Mouse (Mus musculus) kidney, embryonic 16.5 days (tissue): ENCODE measurements around the gene 2810006K23Rik. TPM values are rescaled to one million over a fixed set of nuclear protein-coding genes. Genes with fewer than 3 reads are reported as not detected.

Experiments
- ATAC-seq: fragments of 200-750 bp; cut with Nextera tagmentation; 2 replicates; pipeline ENCODE4 v1.8.0; 2017; ENCODE audit warnings: moderate TSS enrichment; ENCODE audit not compliant: low FRiP score, low TSS enrichment
- H3K27ac ChIP-seq: fragments of 300-500 bp; sonication (generic); 2 replicates; pipeline ENCODE4 v1.5.1; 2014; ENCODE audit warnings: low read length
- H3K27me3 ChIP-seq: fragments of 300-500 bp; sonication (generic); 2 replicates; pipeline ENCODE4 v1.6.1; 2014; ENCODE audit warnings: low read length, control low read depth, mixed read lengths; ENCODE audit not compliant: insufficient read depth
- H3K36me3 ChIP-seq: fragments of 300-500 bp; sonication (generic); 2 replicates; pipeline ENCODE4 v1.6.1; 2014; ENCODE audit warnings: low read length, control low read depth, mixed read lengths; ENCODE audit not compliant: insufficient read depth
- H3K4me1 ChIP-seq: fragments of 300-500 bp; sonication (generic); 2 replicates; pipeline ENCODE4 v1.6.1; 2014; ENCODE audit warnings: low read length, control low read depth, mixed read lengths; ENCODE audit not compliant: insufficient read depth
- H3K4me2 ChIP-seq: fragments of 300-500 bp; sonication (generic); replicated peaks from 2 replicates; pipeline ENCODE4 v1.6.1; 2014; ENCODE audit warnings: low read depth, low read length
- H3K4me3 ChIP-seq: fragments of 300-500 bp; sonication (generic); 2 replicates; pipeline ENCODE4 v1.5.1; 2014; ENCODE audit warnings: mild to moderate bottlenecking, low read length
- H3K9ac ChIP-seq: fragments of 300-500 bp; sonication (generic); replicated peaks from 2 replicates; pipeline ENCODE4 v1.6.1; 2014; ENCODE audit warnings: low read length
- H3K9me3 ChIP-seq: fragments of 300-500 bp; sonication (generic); 2 replicates; pipeline ENCODE4 v1.6.1; 2016; ENCODE audit warnings: low read length, control low read depth
- WGBS: fragments of 180-500 bp; shearing (Covaris S2); extraction: QIAGEN DNeasy Blood & Tissue Kit; methylation state at CpG from one replicate; pipeline ENCODE4 v1.1.7; 2014; 5-methylcytosine and 5-hydroxymethylcytosine counted together
- polyA plus RNA-seq: library from polyadenylated mRNA; unstranded; fragments of >200 nt; fragmentation: Nextera tagmentation; extraction: Ambion mirVana; gene quantifications from 2 replicates; pipeline ENCODE4 v1.2.1, GENCODE M21; 2015

The 2810006K23Rik gene
- polyA plus RNA-seq, 1 experiment from 2014 or later: 18.5 TPM

- no peak overlapping the region for H3K9ac ChIP-seq
- no peak overlapping the region for H3K4me3 ChIP-seq
- H3K36me3 ChIP-seq: peaks cover 20% of the 10 kb centered on the region
- no peaks in the 10 kb centered on the region for H3K27me3 ChIP-seq
- H3K4me2 ChIP-seq: no peak overlapping the region
- no peaks in the 10 kb centered on the region for H3K4me1 ChIP-seq
- no peaks in the 10 kb centered on the region for H3K9me3 ChIP-seq
- 63% methylated on average over 3 of the region's 3 CpGs for WGBS
- ATAC-seq: 0 out of 2 replicates have a peak, but pooled peaks have one; percentile 46
- peak overlapping the region; percentile 48 for H3K27ac ChIP-seq
Observed at GRCm38 (mm10) chr5:124366721-124367120, 38.8 kb downstream of the 2810006K23Rik start.

GRCm38 (mm10) chr5:124374298-124374697, 46.4 kb downstream of the 2810006K23Rik start:
- Histone ChIP-seq H3K9ac (no peak overlapping the region), H3K9me3 (no peaks in the 10 kb centered on the region), H3K4me1 (no peaks in the 10 kb centered on the region), H3K27ac (no peak overlapping the region), H3K27me3 (no peaks in the 10 kb centered on the region), H3K36me3 (peaks cover 62% of the 10 kb centered on the region), H3K4me3 (no peak overlapping the region), H3K4me2 (no peak overlapping the region)
- 94% methylated on average over 7 of the region's 7 CpGs for WGBS
- no peak for ATAC-seq

GRCm38 (mm10) chr5:124376401-124376800, 48.5 kb downstream of the 2810006K23Rik start:
- H3K9me3 ChIP-seq: no peaks in the 10 kb centered on the region
- no peak overlapping the region for H3K4me2 ChIP-seq
- H3K4me1 ChIP-seq: no peaks in the 10 kb centered on the region
- H3K4me3 ChIP-seq: no peak overlapping the region
- no peak for ATAC-seq
- 97% methylated on average over 1 of the region's 1 CpGs for WGBS
- H3K27ac ChIP-seq: no peak overlapping the region
- H3K27me3 ChIP-seq: no peaks in the 10 kb centered on the region
- no peak overlapping the region for H3K9ac ChIP-seq
- H3K36me3 ChIP-seq: peaks cover 73% of the 10 kb centered on the region

- Histone ChIP-seq H3K27me3 (no peaks in the 10 kb centered on the region), H3K9ac (no peak overlapping the region), H3K4me2 (no peak overlapping the region), H3K4me1 (no peaks in the 10 kb centered on the region), H3K4me3 (no peak overlapping the region), H3K9me3 (no peaks in the 10 kb centered on the region), H3K27ac (no peak overlapping the region), H3K36me3 (peaks cover 72% of the 10 kb centered on the region)
- ATAC-seq: no peak
- WGBS: 83% methylated on average over 4 of the region's 4 CpGs
Observed at GRCm38 (mm10) chr5:124377149-124377548, 49.3 kb downstream of the 2810006K23Rik start.

DNA sequence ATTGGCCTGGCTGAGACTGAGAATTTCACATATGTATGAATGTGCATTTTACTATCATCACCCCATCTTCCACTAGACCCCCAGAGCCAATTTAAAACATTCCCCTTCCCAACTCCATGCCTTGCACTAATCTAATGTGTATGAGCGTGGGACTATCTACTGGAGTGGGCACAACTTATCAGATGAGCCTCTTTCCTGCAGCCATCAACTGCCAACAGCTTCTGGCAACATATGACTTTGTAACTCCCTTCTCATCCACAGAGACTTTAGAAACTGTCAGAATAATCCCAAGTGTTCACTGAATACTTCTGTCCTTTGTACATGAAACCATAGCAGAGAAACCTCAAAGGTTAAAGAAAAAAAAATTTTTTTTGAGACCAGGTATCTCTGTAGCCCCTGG, 52.2 kb downstream of the 2810006K23Rik start:
- no peak overlapping the region for H3K27ac ChIP-seq
- H3K4me2 ChIP-seq: no peak overlapping the region
- ATAC-seq: no peak
- no peaks in the 10 kb centered on the region for H3K9me3 ChIP-seq
- H3K9ac ChIP-seq: no peak overlapping the region
- no peaks in the 10 kb centered on the region for H3K4me1 ChIP-seq
- no peak overlapping the region for H3K4me3 ChIP-seq
- no peaks in the 10 kb centered on the region for H3K27me3 ChIP-seq
- peaks cover 78% of the 10 kb centered on the region for H3K36me3 ChIP-seq
- WGBS: 97% methylated on average over 1 of the region's 1 CpGs

GRCm38 (mm10) chr5:124387932-124388331, 60.0 kb downstream of the 2810006K23Rik start:
- Histone ChIP-seq H3K4me1 (no peaks in the 10 kb centered on the region), H3K27me3 (no peaks in the 10 kb centered on the region), H3K27ac (no peak overlapping the region), H3K4me3 (no peak overlapping the region), H3K4me2 (no peak overlapping the region), H3K36me3 (peaks cover 70% of the 10 kb centered on the region), H3K9me3 (no peaks in the 10 kb centered on the region), H3K9ac (no peak overlapping the region)
- ATAC-seq: no peak
- WGBS: 82% methylated on average over 5 of the region's 5 CpGs

Other genes with a start within 250 kb of the 2810006K23Rik start
- gene Abcb9, start 232.3 kb upstream of the 2810006K23Rik start, polyA plus RNA-seq: 1.3 and 2.6 TPM in 2 replicates
- gene Ogfod2, start 215.8 kb upstream of the 2810006K23Rik start, polyA plus RNA-seq: 30.6 and 32.4 TPM in 2 replicates
- gene Arl6ip4, start 212.0 kb upstream of the 2810006K23Rik start, polyA plus RNA-seq: 100 and 102 TPM in 2 replicates
- 3.9 and 4.1 TPM in 2 replicates for gene Pitpnm2, start 78.3 kb upstream of the 2810006K23Rik start, polyA plus RNA-seq
- gene Mphosph9, start 117 bp upstream of the 2810006K23Rik start, polyA plus RNA-seq: 10.8 and 13.8 TPM in 2 replicates
- 28.4 and 29.9 TPM in 2 replicates for gene Cdk2ap1, start 35.0 kb downstream of the 2810006K23Rik start, polyA plus RNA-seq
- 72.7 and 94.8 TPM in 2 replicates for gene Sbno1, start 97.9 kb downstream of the 2810006K23Rik start, polyA plus RNA-seq
- gene Kmt5a, start 111.8 kb downstream of the 2810006K23Rik start, polyA plus RNA-seq: 30.7 and 38.1 TPM in 2 replicates
- gene Rilpl2, start 150.3 kb downstream of the 2810006K23Rik start, polyA plus RNA-seq: 34.7 and 36.8 TPM in 2 replicates
- gene Snrnp35, start 155.0 kb downstream of the 2810006K23Rik start, polyA plus RNA-seq: 27.4 and 29.4 TPM in 2 replicates
- 21.7 and 21.9 TPM in 2 replicates for gene Rilpl1, start 203.3 kb downstream of the 2810006K23Rik start, polyA plus RNA-seq
- 537 and 602 TPM in 2 replicates for gene Tmed2, start 212.6 kb downstream of the 2810006K23Rik start, polyA plus RNA-seq
- gene Ddx55, start 224.8 kb downstream of the 2810006K23Rik start, polyA plus RNA-seq: 13.9 and 17.2 TPM in 2 replicates